Mouse (Mus musculus): ENCODE data around the gene Kcnk13. TPM values are rescaled to one million over a fixed set of nuclear protein-coding genes. Genes with fewer than 3 reads are reported as not detected.

The Kcnk13 gene
- total RNA-seq (2022): 1 to 10 TPM; 1.0 to 1.3 (median 1.1) TPM

DNA sequence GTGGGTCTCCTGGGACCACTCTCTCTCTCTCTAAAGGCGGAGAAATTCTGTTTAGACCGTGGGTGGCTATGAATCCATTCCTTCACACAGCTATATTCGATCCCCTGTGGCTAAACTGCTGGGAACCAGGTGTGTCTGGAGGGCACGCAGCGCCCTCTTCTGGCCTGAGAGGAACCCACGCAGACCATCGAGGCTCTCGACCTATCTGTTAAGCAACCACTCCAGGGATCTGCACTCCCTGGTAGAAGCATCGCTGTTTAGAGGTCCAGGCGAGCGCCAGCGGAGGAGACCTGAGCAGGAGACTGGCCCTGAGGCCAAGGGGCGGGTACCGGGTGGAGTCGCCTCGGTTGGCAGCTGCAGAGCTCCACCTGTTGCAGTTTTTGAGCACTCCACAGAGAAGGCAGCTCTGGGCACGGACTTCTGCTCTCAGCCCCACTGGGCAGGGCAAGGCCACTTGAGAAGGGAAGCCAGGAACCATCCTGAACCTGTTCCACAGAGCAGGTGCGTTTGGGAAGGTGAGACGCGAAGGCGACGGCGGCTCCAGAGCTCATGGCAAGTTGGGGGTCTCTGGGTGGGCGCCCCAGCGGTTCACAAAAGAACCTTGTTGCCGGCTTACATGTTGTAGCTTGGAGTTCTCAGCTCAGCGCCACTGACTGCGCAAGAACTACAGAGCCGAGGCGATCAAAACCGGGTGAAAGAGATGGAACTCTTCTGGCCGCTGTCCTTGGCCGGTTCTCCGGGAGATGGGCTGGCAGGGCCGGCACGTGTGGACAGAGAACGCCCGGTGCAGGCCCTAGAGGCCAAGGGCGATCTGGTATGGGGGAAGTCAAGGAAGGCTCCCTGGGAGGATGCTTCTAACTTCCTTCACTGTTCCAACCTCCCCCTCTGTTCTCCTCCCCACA lies at the start of gene Kcnk13:
Kcnk13 (plus strand) TSS at position 199 of the 902 bp plus-strand sequence.
- peak; percentile 44 for DNase-seq

DNA sequence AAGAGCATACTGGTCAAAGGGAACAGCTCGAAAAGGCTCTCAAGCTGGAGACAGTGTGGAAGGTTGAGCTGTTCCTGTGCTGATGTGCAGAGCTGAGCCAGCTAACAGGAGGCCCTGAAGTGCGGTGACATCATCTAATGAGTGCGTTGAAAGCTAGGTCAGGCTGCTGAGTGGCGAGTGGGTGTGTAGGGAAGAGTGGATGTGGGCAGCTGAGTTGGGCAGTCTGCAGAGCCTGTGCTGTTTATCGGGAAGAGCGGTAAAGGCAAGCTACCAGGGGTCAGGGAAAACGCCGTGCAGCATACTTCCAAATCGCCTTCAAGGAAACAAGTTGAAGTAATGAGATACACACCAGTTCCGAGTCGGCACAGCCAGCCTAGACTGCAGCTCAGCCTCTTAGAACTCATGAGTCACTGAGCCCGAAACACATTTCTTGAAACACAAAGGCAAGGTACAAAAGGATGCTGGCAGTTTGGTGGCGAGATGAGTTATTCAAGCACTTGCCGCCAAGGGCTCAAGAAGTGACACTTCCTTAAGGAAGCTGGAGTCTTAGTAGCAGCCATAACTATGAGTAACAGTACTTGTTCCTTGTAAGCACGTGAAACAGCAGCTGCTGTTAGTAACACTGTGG lies 46.4 kb upstream of the Kcnk13 start:
- peak; percentile 21 for DNase-seq

DNA sequence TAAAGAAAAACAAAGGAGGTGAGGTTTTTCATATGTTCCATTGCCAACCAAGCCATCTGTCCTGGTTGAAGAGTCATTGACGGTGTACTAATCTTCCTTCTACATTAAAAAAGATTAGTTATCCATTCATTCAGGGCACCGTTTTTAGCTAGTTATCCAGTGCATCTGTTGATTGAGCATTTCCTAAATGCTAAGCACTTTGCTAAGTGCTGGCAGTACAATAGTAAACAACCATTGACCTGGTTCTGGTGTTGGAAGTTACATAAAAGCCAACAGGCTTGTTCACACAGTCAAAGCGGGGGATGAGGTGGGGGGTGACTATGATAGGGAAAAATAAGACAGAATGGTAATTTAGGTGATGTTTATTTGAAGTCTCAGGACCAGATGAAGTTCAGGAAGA lies 44.7 kb upstream of the Kcnk13 start:
- no peak for DNase-seq

DNA sequence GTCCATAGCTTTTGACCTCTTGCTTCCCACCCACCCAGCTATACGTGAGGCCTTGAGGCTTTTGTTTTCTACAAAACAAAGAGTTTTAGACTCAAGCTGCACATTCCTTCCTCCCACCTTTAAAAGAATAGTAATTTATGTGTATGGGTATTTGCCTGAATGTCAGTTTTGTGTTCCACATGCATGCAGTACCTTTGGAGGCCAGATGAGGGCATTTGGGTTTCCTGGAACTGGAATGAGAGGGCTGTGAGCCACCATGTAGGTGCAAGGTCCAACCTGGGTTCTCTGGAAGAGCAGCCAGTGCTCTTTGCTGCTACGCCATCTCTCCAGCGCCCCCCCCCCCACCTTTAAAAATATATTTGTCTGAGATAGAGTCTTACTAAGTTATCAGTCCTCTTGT lies 43.3 kb upstream of the Kcnk13 start:
- no peak for DNase-seq

DNA sequence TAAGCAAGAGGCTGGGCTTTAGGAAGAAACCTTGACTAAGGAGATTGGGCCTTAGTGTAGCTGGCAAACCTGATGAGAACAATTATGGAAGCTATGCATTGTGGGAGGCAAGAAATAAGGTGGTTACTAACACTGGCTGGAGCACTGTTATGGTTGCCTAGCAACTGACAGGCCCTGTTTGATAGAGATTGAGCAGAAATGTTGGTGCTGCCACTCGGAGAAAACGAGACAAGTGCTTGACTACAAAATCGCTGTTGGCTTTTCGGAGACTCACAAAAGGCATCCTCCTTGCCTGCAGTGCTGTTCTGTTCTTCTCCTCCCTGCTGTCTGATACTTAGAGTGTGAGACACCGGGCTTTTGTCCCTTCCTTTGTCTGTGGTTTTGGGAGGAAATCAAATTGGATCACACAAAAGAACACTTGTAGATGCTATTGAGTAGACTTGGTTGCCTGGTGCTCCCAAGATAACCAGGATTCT lies 41.1 kb upstream of the Kcnk13 start:
- DNase-seq: no peak

DNA sequence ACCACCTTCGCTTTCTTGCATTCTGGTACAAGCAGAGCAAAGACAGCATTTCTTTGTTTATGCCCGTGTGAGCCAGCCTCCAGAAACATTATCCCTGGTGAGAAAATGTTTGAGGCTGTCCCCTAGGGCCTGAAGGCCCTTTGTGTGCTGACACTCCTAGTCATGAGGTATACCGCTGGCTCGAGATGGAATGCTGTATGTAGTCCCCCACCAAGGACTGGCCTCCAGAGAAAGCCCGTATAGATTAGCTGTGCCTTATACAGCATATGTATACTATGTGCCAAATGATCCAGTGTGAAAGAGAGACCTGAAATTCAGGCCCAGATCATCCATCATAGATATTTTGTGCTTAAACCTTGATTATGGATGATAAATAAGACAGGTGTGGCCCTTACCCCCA lies 40.6 kb upstream of the Kcnk13 start:
- no peak for DNase-seq

DNA sequence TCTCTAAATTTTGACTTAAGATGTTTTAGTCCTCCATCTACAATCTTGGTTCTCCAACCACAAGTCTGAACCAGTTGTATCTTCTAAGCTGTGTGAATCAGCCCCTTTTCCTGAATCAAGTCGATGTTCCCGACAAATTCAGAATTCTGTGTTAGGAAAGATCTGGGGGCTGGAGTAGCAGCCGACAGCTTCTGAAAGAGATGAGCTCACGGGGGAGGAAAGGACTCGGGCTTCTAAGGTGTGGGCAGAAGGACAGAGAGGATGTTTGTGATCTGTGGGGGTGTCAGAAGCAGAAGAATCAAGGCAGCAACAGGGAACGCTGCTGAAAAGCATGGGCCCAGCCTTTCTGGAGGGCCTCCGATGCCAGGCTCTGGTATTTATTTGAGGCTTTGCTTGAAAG lies 36.0 kb upstream of the Kcnk13 start:
- DNase-seq: no peak

DNA sequence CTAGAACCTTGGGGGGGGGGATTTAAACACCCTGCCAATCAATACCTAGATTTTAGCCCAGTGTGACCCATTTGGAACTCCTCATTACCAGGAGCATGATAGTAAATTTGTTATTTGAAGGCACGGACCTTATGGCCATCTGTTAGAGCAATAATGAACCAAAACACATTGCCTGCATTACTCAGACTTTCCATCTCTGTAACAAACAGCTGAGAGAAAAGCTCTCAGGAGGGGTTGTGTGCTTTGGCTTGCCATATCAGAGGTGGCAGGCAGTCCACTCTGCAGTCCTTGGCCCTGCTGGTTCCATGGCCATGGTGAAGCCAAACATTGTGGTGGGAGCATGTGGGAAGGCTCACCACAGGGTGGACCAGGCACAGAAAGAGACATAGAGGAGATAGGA lies 35.1 kb upstream of the Kcnk13 start:
- DNase-seq: no peak

DNA sequence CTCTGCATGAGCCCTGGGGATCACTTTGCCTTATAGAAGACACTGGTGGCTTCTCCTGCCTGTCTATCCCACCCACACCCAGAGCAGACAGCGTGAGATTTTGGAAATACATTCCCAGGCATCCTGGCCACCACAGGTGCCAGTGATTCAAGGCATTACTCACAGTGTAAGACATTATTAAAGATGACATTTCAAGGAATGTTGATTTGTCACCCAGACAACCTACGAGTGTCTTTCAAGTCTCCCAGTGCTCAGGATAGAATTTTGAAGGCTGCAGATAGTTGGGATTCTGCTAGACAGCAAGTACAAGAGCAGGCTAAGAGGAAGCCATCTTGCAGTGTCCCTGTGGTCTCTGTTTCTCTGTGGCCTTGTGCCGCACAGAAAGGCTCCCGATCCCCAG lies 32.1 kb upstream of the Kcnk13 start:
- DNase-seq: no peak

DNA sequence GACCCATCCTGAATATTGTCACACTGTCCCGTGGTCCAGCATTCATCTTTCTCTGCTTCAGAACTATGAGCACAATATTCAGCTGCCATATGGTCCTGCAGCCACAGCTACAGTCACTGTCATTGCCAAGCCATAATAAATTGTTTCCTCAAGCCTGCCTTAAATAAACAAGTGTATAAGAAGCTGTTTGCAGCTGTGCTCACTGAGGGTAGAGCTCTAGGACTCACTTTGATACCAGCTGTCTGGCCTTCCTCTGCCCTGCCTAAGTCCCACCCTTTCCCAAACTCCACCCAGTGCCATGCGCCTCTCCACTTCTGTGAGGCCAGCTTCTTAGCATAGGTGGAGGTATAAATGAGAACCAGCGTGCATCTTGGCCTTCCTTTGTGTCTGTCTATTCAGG lies 30.7 kb upstream of the Kcnk13 start:
- no peak for DNase-seq

DNA sequence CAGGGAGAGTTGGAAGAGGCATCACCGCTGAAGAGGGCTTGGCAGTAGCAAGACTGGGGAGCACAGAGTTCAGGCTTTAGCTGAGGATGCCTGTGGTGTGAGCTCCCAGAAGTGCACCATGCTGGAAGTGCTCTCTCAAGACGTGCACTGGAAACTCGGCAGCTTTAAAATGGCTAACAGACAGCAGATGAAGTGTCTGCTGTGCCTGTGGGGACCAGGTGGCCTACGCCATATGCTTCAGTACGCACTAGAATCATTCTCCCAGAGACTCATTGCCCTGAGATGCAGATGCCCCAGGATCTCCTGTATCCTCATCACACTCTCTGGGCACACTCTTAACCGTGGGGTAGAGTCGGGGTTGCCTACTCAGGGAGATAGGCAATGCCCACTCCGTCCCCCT lies 28.9 kb upstream of the Kcnk13 start:
- no peak for DNase-seq

DNA sequence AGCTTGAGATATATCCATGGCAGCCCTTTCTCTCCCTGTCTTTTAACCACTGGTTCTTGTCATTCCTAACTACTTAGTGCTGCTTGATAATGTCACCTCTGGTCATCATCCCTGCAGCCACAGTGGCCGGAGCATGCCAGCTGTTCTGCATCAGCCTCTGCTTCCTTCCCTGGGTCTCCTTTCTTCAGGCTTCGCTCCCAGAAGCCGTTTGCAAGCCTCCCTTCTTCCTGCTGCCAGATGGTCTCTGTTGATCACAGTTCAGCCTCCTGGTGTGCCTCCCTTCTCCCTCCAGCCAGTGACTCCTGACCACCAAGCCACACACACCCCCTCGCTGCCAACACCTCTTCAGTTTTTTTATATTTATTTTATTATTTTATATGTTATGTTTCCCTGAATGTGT lies 25.8 kb upstream of the Kcnk13 start:
- no peak for DNase-seq

DNA sequence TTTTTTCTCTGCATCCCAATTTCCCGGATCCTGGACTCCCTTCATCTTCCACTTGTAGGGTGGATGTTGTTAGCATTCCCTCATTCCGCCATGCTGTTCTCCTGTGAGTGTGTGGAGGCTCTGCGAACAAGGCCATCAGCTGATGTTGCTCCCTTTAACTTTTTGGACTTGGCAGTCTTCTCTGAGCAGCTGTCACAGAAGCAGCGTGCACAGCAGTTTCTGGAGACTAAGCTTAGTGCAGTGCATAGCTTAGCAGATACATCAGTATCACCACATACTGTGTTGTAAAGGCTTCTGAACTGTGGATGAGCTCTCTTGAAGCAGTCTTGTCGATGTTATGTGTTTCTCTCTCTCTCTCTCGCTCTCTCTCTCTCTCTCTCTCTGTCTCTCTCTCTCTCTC lies 25.1 kb upstream of the Kcnk13 start:
- no peak for DNase-seq

DNA sequence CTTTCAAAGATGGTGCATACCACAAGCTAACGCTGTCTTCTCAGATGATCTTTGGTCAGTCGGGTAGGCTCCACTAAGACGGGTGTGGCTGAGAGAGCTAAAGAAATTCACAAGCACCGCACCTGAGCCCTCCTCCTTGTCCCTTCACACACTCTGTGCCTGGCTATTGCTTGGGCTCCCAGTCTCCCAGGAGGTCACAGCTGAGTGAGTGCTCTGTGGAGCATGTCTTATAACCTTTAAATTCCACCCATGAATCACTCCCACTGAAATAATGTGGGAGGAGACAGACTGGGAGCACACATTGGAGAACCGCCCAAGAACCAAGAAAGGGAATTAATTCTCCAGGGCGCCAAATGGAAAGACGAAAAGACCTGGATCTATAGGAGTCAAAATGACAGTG lies 23.6 kb upstream of the Kcnk13 start:
- DNase-seq: no peak

DNA sequence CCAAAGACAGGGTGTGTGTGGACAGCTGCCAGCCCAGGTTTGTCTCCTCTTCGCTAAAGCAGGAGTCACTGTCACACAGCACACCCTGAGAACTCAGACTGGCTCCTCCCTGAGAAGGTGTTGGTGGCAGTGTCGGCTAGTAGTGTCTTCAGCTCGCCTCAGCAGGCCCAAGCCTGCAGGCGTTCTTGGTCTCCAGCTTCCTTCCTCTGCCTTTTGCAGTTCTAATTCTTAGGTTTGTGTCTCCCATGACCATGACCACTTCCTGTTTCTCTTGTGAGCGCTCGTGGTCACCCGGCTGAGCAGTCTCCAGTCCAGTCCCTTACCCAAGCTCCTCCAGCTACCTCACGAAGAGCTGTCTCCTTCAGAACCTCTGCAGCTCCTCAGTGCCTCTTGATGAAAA lies 21.9 kb upstream of the Kcnk13 start:
- no peak for DNase-seq

DNA sequence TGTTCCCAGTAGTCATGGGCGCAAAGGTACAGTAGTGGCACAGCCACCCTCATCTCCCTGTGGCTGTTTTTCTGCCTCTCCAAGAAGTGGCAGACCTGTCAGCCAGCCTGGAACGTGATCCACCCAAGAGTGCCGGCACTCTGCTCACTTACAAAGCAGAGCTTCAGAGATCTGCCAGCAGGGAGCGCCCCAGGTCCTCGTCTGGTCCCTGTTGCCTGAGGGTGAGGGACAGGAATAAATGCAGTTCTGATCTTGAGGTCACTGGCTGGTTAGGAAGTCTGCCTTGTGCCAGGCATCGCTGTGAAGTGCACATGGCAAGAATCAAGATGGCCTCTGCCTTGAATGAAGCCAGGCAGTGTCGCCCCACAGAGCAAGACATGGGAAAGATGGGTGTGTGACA lies 11.4 kb upstream of the Kcnk13 start:
- DNase-seq: no peak

DNA sequence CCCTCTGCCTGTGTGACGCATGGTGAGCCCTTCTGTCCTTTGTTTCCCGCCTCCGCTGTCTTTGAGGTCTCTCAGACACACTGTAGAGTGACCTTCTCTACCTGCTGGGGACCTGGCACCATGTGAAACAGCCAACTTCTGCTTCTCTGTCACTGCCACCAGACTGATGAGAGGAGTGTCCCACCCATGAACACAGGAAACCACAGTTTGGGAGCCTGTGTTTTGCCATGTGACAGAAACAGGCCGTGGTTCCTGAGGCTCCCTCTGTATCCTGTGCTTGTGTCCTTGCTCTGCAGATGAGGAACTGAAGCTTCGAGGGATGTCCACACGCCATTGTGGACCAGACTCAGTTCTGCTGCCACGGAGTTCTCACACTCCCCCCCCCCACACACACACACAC lies 7.9 kb upstream of the Kcnk13 start:
- DNase-seq: no peak

DNA sequence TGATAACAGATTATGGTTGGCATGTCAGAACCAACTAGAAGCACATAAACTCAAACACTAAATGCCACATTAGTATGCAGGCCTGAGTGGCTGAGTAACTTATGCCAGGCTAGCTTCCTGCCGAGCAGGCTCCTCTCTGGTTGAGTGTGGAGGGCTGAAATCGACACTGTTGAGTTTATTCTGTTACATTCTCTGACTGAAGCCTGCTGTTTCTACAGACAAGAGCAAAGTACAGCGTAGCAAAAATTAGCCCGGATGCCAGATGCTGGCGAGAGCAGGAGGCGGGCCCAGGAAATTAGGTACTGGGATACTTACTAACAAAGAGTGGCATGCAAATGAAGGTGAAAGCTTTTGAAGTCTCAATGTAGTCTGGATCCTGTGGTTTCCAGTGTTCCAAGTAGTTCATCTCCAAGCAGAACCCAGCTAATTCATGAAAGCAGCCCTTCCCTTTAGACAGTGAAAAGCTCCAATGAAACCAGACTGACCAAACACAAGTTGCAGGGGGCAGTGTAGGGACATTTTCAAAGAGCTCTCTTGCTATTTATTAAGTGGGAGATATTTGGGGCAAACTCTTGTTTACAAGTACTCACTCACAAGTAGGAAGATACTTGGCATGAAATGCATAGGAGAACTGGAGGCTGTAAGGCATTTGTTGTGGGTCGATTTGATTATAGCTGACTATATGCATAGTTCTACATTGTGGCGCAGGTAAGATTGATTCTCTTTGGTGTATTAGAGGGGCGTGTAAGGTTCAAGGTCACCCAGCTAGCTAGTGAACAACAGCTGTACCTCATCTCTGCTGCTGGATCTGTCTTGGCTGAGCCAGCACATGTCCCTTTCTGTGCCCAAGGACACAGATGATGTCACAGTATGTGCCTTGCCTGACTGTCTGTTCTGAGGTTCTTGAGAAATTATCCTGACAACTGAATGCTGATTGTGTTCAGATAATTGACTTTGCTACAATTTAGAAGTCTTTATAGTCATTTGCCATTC lies 5.9 kb upstream of the Kcnk13 start:
- DNase-seq: peak; percentile 36

DNA sequence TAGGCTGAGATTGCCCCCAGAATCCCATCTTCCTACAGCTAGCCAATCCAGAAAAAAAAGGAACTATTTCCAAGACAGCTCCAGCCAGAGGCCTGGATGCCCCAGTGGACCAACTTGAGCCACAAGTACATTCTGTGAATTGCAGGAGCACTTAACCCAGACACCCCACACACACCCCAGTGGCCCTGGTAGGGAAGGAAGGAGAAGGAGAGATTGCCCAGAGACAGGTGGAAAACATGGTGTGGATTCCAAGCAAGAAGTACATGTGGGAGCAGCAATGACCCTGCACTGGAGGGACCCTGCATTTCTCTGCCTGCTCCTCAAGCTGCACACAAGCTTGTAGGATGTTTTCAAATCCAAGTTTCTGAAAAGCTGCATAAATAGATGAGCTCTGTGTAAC lies 5.0 kb upstream of the Kcnk13 start:
- no peak for DNase-seq

DNA sequence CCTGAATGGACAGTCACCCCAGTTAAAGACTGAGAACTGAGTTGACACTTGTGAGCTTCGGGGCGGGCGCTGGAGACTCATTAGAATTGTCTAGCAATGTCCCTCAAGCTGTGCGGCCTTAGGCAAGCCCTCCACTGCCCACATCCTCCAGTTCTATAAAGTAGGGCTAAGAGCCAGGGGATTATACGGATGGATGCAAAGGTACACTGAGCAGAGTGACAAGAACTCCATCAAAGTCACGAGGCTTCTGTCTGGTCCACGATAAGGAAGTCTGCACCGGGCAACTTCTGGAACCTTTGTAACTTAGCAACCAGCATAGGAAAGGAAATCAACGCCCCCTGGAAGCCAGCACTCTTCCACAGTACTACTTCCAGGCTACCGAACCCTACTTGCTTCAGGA lies 4.4 kb upstream of the Kcnk13 start:
- DNase-seq: no peak

DNA sequence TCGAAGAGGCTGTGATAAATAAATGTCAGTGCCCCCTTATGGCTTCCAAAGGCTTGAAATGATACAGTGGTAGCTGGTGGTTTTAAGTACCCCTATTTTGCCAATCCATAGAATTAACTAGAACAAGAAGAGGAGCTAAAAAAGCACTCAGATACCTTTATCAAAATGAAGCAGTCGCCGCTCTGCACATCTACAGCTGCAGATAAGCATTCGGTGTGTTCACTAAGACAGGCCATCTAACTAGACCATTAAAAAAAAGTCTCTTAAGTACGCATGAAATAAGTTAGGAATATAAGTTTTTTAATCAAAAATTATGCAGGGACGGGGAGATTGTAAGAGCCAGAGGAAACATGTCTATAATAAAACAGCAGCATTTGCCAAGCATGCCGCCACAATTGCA lies 3.6 kb upstream of the Kcnk13 start:
- DNase-seq: no peak

DNA sequence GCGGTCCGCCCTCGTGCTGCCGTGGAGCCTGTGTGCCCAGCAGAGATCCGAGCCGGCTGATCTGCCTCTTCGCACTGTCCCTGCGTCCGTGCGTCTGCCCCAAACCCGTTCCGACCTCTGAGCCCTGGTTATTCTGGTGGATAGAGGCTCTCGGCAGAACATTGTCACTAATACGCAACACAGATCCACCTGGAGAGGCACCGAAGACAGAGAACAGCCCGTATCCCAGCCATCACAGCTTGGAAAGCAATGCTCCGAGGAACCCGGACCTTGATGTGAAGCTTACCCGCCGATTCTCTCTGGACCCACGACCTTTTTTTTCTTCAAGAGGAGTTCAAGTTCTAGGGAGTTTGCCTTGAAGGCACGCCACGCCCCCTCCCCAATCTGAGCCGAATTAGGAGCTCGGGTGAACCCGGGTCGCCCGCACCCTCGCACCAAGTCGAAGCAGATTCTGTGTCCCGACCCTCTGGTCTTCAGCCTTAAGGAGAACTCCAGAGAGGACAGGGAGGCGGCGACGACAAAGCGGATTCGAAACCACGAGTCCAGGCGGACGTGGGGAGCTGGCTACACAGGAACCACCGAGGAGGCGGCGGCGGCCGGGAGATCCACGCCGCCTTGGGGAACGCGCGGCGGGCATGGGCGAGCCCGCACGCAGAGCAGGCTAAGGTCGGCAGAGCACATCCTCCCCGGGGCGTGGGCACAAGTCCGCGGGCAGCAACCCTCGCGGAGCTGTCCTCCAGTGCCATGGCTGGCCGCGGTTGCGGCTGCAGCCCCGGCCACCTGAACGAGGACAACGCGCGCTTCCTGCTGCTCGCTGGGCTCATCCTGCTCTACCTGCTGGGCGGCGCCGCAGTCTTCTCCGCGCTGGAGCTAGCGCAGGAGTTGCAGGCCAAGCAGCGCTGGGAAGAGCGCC lies 1.2 kb downstream of the Kcnk13 start:
- DNase-seq: no peak

Data from adrenal gland, adult 8-10 months (tissue).